Mouse (Mus musculus) brain, adult 10 weeks (tissue): ENCODE results near the gene Olfr522. TPM values are rescaled to one million over a fixed set of nuclear protein-coding genes. Genes with fewer than 3 reads are reported as not detected.

Source experiments
- polyA plus RNA-seq: library from polyadenylated mRNA; stranded (reverse); fragments of 350-450 nt; fragmentation: Illumina TruSeq; extraction: RNeasy Lipid Tissue Mini Kit (QIAGEN cat#74804); gene quantifications from one replicate; pipeline ENCODE4 v1.2.3, GENCODE M21; 2015; ENCODE audit warnings: low read depth, low replicate concordance

The Olfr522 gene
- polyA plus RNA-seq: not detected

GRCm38 (mm10) chr7:140164664-140165063 lies at the start of gene Olfr522:
Gene Olfr522 (minus strand): TSS chr7:140164764.

GRCm38 (mm10) chr7:140205864-140206263 lies 41.3 kb upstream of the Olfr522 start, which contains the start of gene Olfr524:
Gene Olfr524 (minus strand): TSS chr7:140205964.

GRCm38 (mm10) chr7:140172936-140173335 lies 8.4 kb upstream of the Olfr522 start, which contains the start of gene Olfr523:
Gene Olfr523 (plus strand): TSS chr7:140173217.

GRCm38 (mm10) chr7:140154218-140154927 lies 10.2 kb downstream of the Olfr522 start, which contains the start of gene Sprn:
Gene Sprn (minus strand): TSS chr7:140154877.

GRCm38 (mm10) chr7:140137135-140138020 lies 27.2 kb downstream of the Olfr522 start, which contains the start of gene Mtg1:
Gene Mtg1 (plus strand): TSS chr7:140137564.

GRCm38 (mm10) chr7:140116329-140117054 lies 48.1 kb downstream of the Olfr522 start, which contains the start of gene Echs1:
Gene Echs1 (minus strand): TSS chr7:140116476.

GRCm38 (mm10) chr7:140115583-140116328 lies 48.8 kb downstream of the Olfr522 start, which contains the start of gene Paox:
Gene Paox (plus strand): TSS chr7:140115799.

Other genes with a start within 250 kb of the Olfr522 start
- not detected for gene Utf1, start 221.0 kb downstream of the Olfr522 start, polyA plus RNA-seq
- gene 6430531B16Rik, start 186.0 kb downstream of the Olfr522 start, polyA plus RNA-seq: 0.48 TPM
- 3.3 TPM for gene Adam8, start 172.2 kb downstream of the Olfr522 start, polyA plus RNA-seq
- 33.5 TPM for gene Zfp511, start 128.4 kb downstream of the Olfr522 start, polyA plus RNA-seq
- gene Tubgcp2, start 128.1 kb downstream of the Olfr522 start, polyA plus RNA-seq: 29.0 TPM
- gene Msx3, start 115.7 kb downstream of the Olfr522 start, polyA plus RNA-seq: not detected
- gene Caly, start 82.2 kb downstream of the Olfr522 start, polyA plus RNA-seq: 302 TPM
- gene Prap1, start 71.4 kb downstream of the Olfr522 start, polyA plus RNA-seq: not detected
- gene Fuom, start 62.3 kb downstream of the Olfr522 start, polyA plus RNA-seq: 83.3 TPM
- 7.1 TPM for gene Paox, start 49.0 kb downstream of the Olfr522 start, polyA plus RNA-seq
- 90.6 TPM for gene Echs1, start 48.3 kb downstream of the Olfr522 start, polyA plus RNA-seq
- 28.6 TPM for gene Mtg1, start 27.2 kb downstream of the Olfr522 start, polyA plus RNA-seq
- gene Sprn, start 9.9 kb downstream of the Olfr522 start, polyA plus RNA-seq: 96.6 TPM
- gene Olfr523, start 8.5 kb upstream of the Olfr522 start, polyA plus RNA-seq: not detected
- not detected for gene Olfr524, start 41.2 kb upstream of the Olfr522 start, polyA plus RNA-seq
- not detected for gene Cd163l1, start 53.5 kb upstream of the Olfr522 start, polyA plus RNA-seq
- not detected for gene 5830411N06Rik, start 82.5 kb upstream of the Olfr522 start, polyA plus RNA-seq
- gene Olfr525, start 156.1 kb upstream of the Olfr522 start, polyA plus RNA-seq: not detected
- not detected for gene Olfr527, start 169.3 kb upstream of the Olfr522 start, polyA plus RNA-seq
- not detected for gene Olfr60, start 196.9 kb upstream of the Olfr522 start, polyA plus RNA-seq
- gene Olfr530, start 211.6 kb upstream of the Olfr522 start, polyA plus RNA-seq: not detected
- gene Olfr531, start 238.2 kb upstream of the Olfr522 start, polyA plus RNA-seq: not detected